ENCODE assay signal across 22 mouse cellular contexts in genomic region chr17:30679612-30680011, GRCm38 (mm10). TPM values are rescaled to one million over a fixed set of nuclear protein-coding genes. Genes with fewer than 3 reads are reported as not detected.
A peak's percentile ranks its signal among the peaks of the same experiment; 100 is the strongest.
DNase-seq lines count a peak whose midpoint lies in the region; ATAC-seq and TF ChIP-seq lines count a peak whose summit lies in the region.
"Had no signal": no experiment of that assay in that cellular context is flagged by ENCODE, and none has a peak within 500 bp of the region (broad histone marks: within the 10 kb centered on the region; RNA-seq: fewer than 3 reads in every experiment).

No protein-coding gene starts in this region.

- no peak for ATAC-seq in kidney, embryonic 14.5 days (ENCODE audit: low FRiP score, low TSS enrichment)
- no peak for ATAC-seq in lung, embryonic 14.5 days (ENCODE audit: insufficient read depth)
- ATAC-seq: forebrain, embryonic 15.5 days; hindbrain, postnatal 0 days; Patski had no signal

- no peaks in the 10 kb centered on the region for H3K27me3 ChIP-seq in kidney, adult 2 months (replicated peaks; ENCODE audit: control insufficient read depth, insufficient read depth, low read length)
- no peaks in the 10 kb centered on the region for H3K27me3 ChIP-seq in kidney, embryonic 14.5 days (ENCODE audit: control insufficient read depth, insufficient read depth, low read length)
- H3K27me3 ChIP-seq in lung, embryonic 14.5 days (ENCODE audit: insufficient read depth, low read length), result no peaks in the 10 kb centered on the region
- no peaks in the 10 kb centered on the region for H3K27me3 ChIP-seq in ES-Bruce4 (ENCODE audit: control insufficient read depth, insufficient read depth, low read length, poor library complexity, severe bottlenecking)
- H3K27me3 ChIP-seq: embryonic facial prominence, embryonic 12.5 days; forebrain, embryonic 15.5 days; heart, embryonic 15.5 days; hindbrain, embryonic 13.5 days; Patski had no signal

- no peak overlapping the region for H3K4me3 ChIP-seq in kidney, adult 2 months (ENCODE audit: insufficient read depth, low read depth, low read length)
- H3K4me3 ChIP-seq in kidney, embryonic 14.5 days (ENCODE audit: low read length), result no peak overlapping the region
- H3K4me3 ChIP-seq in lung, embryonic 14.5 days (ENCODE audit: low read depth, low read length), result no peak overlapping the region
- no peak overlapping the region for H3K4me3 ChIP-seq in ES-Bruce4 (ENCODE audit: low read depth, low read length)
- H3K4me3 ChIP-seq in left cerebral cortex, adult 2 months, result no peak overlapping the region
- H3K4me3 ChIP-seq: embryonic facial prominence, embryonic 12.5 days; forebrain, embryonic 15.5 days; heart, embryonic 15.5 days; hindbrain, embryonic 13.5 days had no signal

- no peak overlapping the region for H3K4me2 ChIP-seq in kidney, embryonic 14.5 days (replicated peaks; ENCODE audit: low read depth, low read length)
- H3K4me2 ChIP-seq in lung, embryonic 14.5 days, result no peak overlapping the region
- H3K4me2 ChIP-seq: embryonic facial prominence, embryonic 12.5 days; forebrain, embryonic 15.5 days; heart, embryonic 11.5 days; heart, embryonic 15.5 days; hindbrain, embryonic 13.5 days had no signal

- H3K36me3 ChIP-seq in kidney, adult 2 months (ENCODE audit: control insufficient read depth, insufficient read depth, low read length), result no peaks in the 10 kb centered on the region
- no peaks in the 10 kb centered on the region for H3K36me3 ChIP-seq in kidney, embryonic 14.5 days (ENCODE audit: control insufficient read depth, insufficient read depth, low read length)
- H3K36me3 ChIP-seq in lung, embryonic 14.5 days (ENCODE audit: insufficient read depth), result no peaks in the 10 kb centered on the region
- H3K36me3 ChIP-seq in ES-Bruce4 (ENCODE audit: control insufficient read depth, insufficient read depth, low read length, poor library complexity, severe bottlenecking), result no peaks in the 10 kb centered on the region
- H3K36me3 ChIP-seq: embryonic facial prominence, embryonic 12.5 days; forebrain, embryonic 15.5 days; heart, embryonic 15.5 days; hindbrain, embryonic 13.5 days had no signal

- no peak for TF ChIP-seq POLR2A in kidney, adult 2 months (IDR thresholded peaks at IDR 0.05; ENCODE audit: low read depth, low read length)
- TF ChIP-seq POLR2A in ES-Bruce4 (IDR thresholded peaks at IDR 0.05; ENCODE audit: insufficient read depth, low read length), result no peak

- TF ChIP-seq CTCF in kidney, adult 2 months (conservative IDR thresholded peaks at IDR 0.05; ENCODE audit: insufficient read depth, insufficient read length, low read depth, low read length), result 0 out of 2 replicates have a peak, but pooled peaks have one; percentile 6
- 0 out of 2 replicates have a peak, but pooled peaks have one; percentile 12 for TF ChIP-seq CTCF in lung, embryonic 14.5 days (IDR thresholded peaks at IDR 0.05; ENCODE audit: low read depth)
- TF ChIP-seq CTCF in ES-Bruce4 (IDR thresholded peaks at IDR 0.05; ENCODE audit: low read depth, low read length), result peak; percentile 14
- no peak; the same call in none of the 2 replicates for TF ChIP-seq CTCF in left cerebral cortex, adult 2 months (IDR thresholded peaks at IDR 0.05)

- no peak overlapping the region for H3K9ac ChIP-seq in kidney, embryonic 14.5 days (ENCODE audit: low read depth, low read length)
- no peak overlapping the region for H3K9ac ChIP-seq in lung, embryonic 14.5 days
- H3K9ac ChIP-seq in ES-Bruce4 (ENCODE audit: low read depth, poor library complexity, severe bottlenecking), result no peak overlapping the region
- H3K9ac ChIP-seq: embryonic facial prominence, embryonic 12.5 days; forebrain, embryonic 15.5 days; heart, embryonic 15.5 days; hindbrain, embryonic 13.5 days had no signal

- H3K27ac ChIP-seq in kidney, adult 2 months (ENCODE audit: insufficient read depth, low read depth, low read length), result no peak overlapping the region
- no peak overlapping the region for H3K27ac ChIP-seq in kidney, embryonic 14.5 days (ENCODE audit: low read depth, low read length)
- no peak overlapping the region for H3K27ac ChIP-seq in lung, embryonic 14.5 days (ENCODE audit: low read depth)
- H3K27ac ChIP-seq in ES-Bruce4 (ENCODE audit: insufficient read depth, low read length), result no peak overlapping the region
- H3K27ac ChIP-seq in left cerebral cortex, adult 2 months, result no peak overlapping the region
- H3K27ac ChIP-seq: embryonic facial prominence, embryonic 12.5 days; forebrain, embryonic 15.5 days; heart, embryonic 15.5 days; hindbrain, embryonic 13.5 days; hindbrain, postnatal 0 days had no signal

- no peaks in the 10 kb centered on the region for H3K9me3 ChIP-seq in kidney, embryonic 14.5 days (ENCODE audit: control insufficient read depth, low read length)
- no peaks in the 10 kb centered on the region for H3K9me3 ChIP-seq in lung, embryonic 14.5 days (ENCODE audit: low read depth, low read length)
- H3K9me3 ChIP-seq in ES-Bruce4 (replicated peaks; ENCODE audit: control insufficient read depth, insufficient read depth, low read length, poor library complexity, severe bottlenecking), result no peaks in the 10 kb centered on the region
- H3K9me3 ChIP-seq: forebrain, embryonic 15.5 days; heart, embryonic 15.5 days; hindbrain, embryonic 13.5 days had no signal

- no peak for TF ChIP-seq EP300 in ES-Bruce4 (IDR thresholded peaks at IDR 0.05; ENCODE audit: insufficient read depth, low read depth, low read length)

- intact Hi-C loops in left cerebral cortex, adult 2 months (cut with DNase I), result no loop called here

- H3K4me1 ChIP-seq in kidney, adult 2 months (ENCODE audit: control insufficient read depth, insufficient read depth, low read length), result no peaks in the 10 kb centered on the region
- H3K4me1 ChIP-seq in kidney, embryonic 14.5 days (ENCODE audit: control insufficient read depth, insufficient read depth, low read length), result no peaks in the 10 kb centered on the region
- H3K4me1 ChIP-seq in lung, embryonic 14.5 days (ENCODE audit: insufficient read depth), result no peaks in the 10 kb centered on the region
- H3K4me1 ChIP-seq in ES-Bruce4 (ENCODE audit: control insufficient read depth, insufficient read depth, low read length), result no peaks in the 10 kb centered on the region
- H3K4me1 ChIP-seq: embryonic facial prominence, embryonic 12.5 days; forebrain, embryonic 15.5 days; heart, embryonic 15.5 days; hindbrain, embryonic 13.5 days had no signal

- DNase-seq in kidney, adult 2 months, result no peak
- DNase-seq in lung, embryonic 14.5 days, result no peak
- no peak for DNase-seq in lung, postnatal 36 days
- DNase-seq in ZHBTc4 (ENCODE audit: low read depth, low spot score) (peak; percentile 82), MN1 (ENCODE audit: low spot score) (no peak)
- no peak for DNase-seq in left cerebral cortex, adult 2 months (ENCODE audit: extremely low spot score in 1 of 2, low spot score in 2 of 2)
- DNase-seq: adrenal gland, postnatal 14 days; cerebellum, adult 11-12 months; cerebellum, adult 9-10 months; cerebellum, postnatal 25 days; gastrocnemius, postnatal 36 days; heart, adult 18-20 months; heart, postnatal 14 days had no signal

- 94% methylated on average over 4 of the region's 4 CpGs for WGBS in kidney, adult 2 months
- 91% methylated on average over 4 of the region's 4 CpGs for WGBS in kidney, embryonic 14.5 days
- WGBS in lung, embryonic 14.5 days, result 96% methylated on average over 4 of the region's 4 CpGs

RNA-seq across cellular contexts. Expression of gene Glo1, which starts 52.9 kb away (rescaled TPM):
- polyA plus RNA-seq in kidney, adult 2 months (2012; rRNA removed), result 66.6 and 89.0 TPM in 2 replicates
- 233 and 242 TPM in 2 replicates for polyA plus RNA-seq in kidney, embryonic 14.5 days (2014; fragmentation: Nextera tagmentation; extraction: Ambion mirVana)
- 234 and 238 TPM in 2 replicates for polyA plus RNA-seq in lung, embryonic 14.5 days (2014; fragmentation: Nextera tagmentation; extraction: Ambion mirVana)
- 175 and 190 TPM in 2 replicates for polyA plus RNA-seq in ES-Bruce4 (2011; ENCODE audit: insufficient read depth, insufficient read length, low read depth, missing spikeins)
- total RNA-seq in left cerebral cortex, adult 2 months (2021), result 100 to 1,000 TPM; 137 to 143 TPM

RNA-seq across cellular contexts. Expression of gene Dnah8, which starts 55.5 kb away (rescaled TPM):
- polyA plus RNA-seq in kidney, adult 2 months (2012; rRNA removed), result 0.30 and 1.2 TPM in 2 replicates
- 0.57 and 0.61 TPM in 2 replicates for polyA plus RNA-seq in kidney, embryonic 14.5 days (2014; fragmentation: Nextera tagmentation; extraction: Ambion mirVana)
- polyA plus RNA-seq in lung, embryonic 14.5 days (2014; fragmentation: Nextera tagmentation; extraction: Ambion mirVana), result 4.4 and 4.7 TPM in 2 replicates
- polyA plus RNA-seq in ES-Bruce4 (2011; ENCODE audit: insufficient read depth, insufficient read length, low read depth, missing spikeins), result 25.8 and 34.7 TPM in 2 replicates
- under 1 TPM; 0.35 to 0.97 TPM for total RNA-seq in left cerebral cortex, adult 2 months (2021)
- polyA plus RNA-seq: Patski had no signal
